Mouse (Mus musculus): ENCODE measurements around the gene Phip.

- TF ChIP-seq TAL1 (IDR thresholded peaks at IDR 0.05; ENCODE audit: low read length): no peak
- TF ChIP-seq MEF2A (IDR thresholded peaks at IDR 0.05; ENCODE audit: extremely low read depth, insufficient replicate concordance, low read depth, low read length, poor library complexity, severe bottlenecking): no peak
- no peak for TF ChIP-seq SIN3A (IDR thresholded peaks at IDR 0.05; ENCODE audit: low read length)
- no peak for TF ChIP-seq MXI1 (IDR thresholded peaks at IDR 0.05; ENCODE audit: low read depth, low read length)
- TF ChIP-seq POLR2A (IDR thresholded peaks at IDR 0.05; ENCODE audit: control insufficient read depth in 1 of 2, insufficient read depth in 1 of 2, low read depth in 1 of 2, low read length in 2 of 2, poor library complexity in 1 of 2): no peak
- TF ChIP-seq RAD21 (IDR thresholded peaks at IDR 0.05; ENCODE audit: low read depth, low read length): no peak
- no peak for TF ChIP-seq MAX (IDR thresholded peaks at IDR 0.05; ENCODE audit: low read length)
- no peak for TF ChIP-seq CHD2 (IDR thresholded peaks at IDR 0.05; ENCODE audit: low read length)
- no peak for TF ChIP-seq USF2 (IDR thresholded peaks at IDR 0.05; ENCODE audit: borderline replicate concordance in 1 of 2, insufficient read depth in 1 of 2, low read depth in 1 of 2, low read length in 2 of 2)
- no peak for TF ChIP-seq MAZ (IDR thresholded peaks at IDR 0.05; ENCODE audit: low read depth, low read length)
- no peak for TF ChIP-seq CTCF (IDR thresholded peaks at IDR 0.05 in 2 of 3, conservative IDR thresholded peaks at IDR 0.05 in 1 of 3; ENCODE audit: control insufficient read depth in 1 of 3, insufficient read depth in 1 of 3, low read depth in 2 of 3, low read length in 3 of 3, poor library complexity in 1 of 3, severe bottlenecking in 1 of 3)
- no peak for TF ChIP-seq GABPA (IDR thresholded peaks at IDR 0.05; ENCODE audit: low read depth, low read length)
Observed at GRCm38 (mm10) chr9:82997765-82998500, 22.6 kb upstream of the Phip start.
